Mouse (Mus musculus): ENCODE data around the gene Sel1l. TPM values are rescaled to one million over a fixed set of nuclear protein-coding genes. Genes with fewer than 3 reads are reported as not detected.

Sel1l gene
- 53.8 TPM for polyA plus RNA-seq (2014; fragmentation: Illumina TruSeq; extraction: RNeasy Lipid Tissue Mini Kit (QIAGEN cat#74804); ENCODE audit: low read depth, low replicate concordance)

GRCm38 (mm10) chr12:91849045-91849467 is at the start of gene Sel1l:
Gene Sel1l (minus strand): TSS chr12:91849157.

DNA sequence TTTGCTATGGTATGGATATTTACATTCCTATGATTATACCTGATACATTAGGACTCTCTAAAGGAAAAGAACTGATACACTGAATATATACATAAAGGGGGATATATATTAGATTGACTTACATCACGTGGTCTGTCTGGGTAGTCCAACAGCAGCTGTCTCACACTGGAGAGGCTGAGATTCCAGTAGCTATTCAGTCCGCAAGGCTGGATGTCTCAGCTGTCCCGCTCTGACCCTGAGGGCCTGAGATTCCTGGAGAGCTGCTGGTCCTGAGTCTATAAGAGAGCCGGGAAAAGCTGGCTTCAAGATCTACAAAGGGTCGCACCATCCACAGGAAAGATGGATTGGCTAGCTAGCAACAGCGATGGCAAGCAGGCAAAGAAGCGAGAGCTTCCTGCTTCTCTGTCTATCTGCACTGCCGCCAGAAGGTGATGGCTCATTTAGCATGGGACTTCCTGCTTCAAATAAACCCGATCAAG is 61.0 kb downstream of the Sel1l start, which contains the start of gene Ston2:
Gene Ston2, minus strand, starts transcription at position 429 of the 479 bp plus-strand sequence.

Other genes with a start within 250 kb of the Sel1l start
- gene Ston2, start 60.8 kb downstream of the Sel1l start, polyA plus RNA-seq (2014; fragmentation: Illumina TruSeq; extraction: RNeasy Lipid Tissue Mini Kit (QIAGEN cat#74804); ENCODE audit: low read depth, low replicate concordance), result 8.0 TPM

Measured in adipose tissue, adult 10 weeks (tissue).